Mouse (Mus musculus) lung, adult 2 months (tissue): Measurements from ENCODE around the gene Rab3ip.

ENCODE experiments used
- CTCF ChIP-seq: fragments of 200-500 bp; IDR thresholded peaks from 2 replicates; pipeline ENCODE4 v1.5.1; 2011; ENCODE audit warnings: mild to moderate bottlenecking, low read length, control low read depth; ENCODE audit not compliant: insufficient read depth
- POLR2A ChIP-seq: fragments of 200-500 bp; IDR thresholded peaks from 2 replicates; pipeline ENCODE4 v1.6.1; 2011; ENCODE audit warnings: low read depth, mild to moderate bottlenecking, control low read depth, low read length, borderline replicate concordance; ENCODE audit errors: extremely low read depth

DNA sequence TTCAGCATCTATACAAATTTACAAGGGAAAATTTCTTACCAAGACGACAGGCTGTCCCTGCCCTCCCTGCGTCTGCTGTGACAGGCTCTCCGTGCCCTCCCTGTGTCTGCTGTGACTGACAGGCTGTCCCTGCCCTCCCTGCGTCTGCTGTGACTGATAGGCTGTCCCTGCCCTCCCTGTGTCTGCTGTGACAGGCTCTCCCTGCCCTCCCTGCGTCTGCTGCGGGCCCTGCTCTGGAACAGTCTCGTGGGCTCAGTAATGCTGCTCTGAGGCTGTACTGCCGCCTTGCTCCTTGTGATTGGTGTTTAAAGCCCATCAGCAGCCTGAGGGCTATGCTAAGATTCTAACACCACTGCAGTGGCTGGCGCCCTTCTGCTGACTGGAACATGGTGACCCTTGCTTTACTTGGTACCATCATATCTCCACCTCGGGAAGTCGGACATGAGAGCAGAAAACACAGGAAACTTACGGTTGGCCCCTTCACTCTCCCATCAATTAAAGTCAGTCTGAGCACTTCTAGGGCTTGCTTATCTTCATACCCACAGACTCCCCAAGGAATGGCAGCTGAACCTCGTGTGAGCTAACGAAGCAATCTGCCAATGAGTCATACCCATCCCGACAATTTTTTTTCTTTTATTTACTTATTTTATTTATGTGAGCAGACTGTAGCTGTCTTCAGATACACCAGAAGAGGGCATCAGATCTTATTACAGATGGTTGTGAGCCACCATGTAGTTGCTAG is 41.5 kb downstream of the Rab3ip start:
- TF ChIP-seq CTCF (no peak), POLR2A (no peak)
